Mouse (Mus musculus): Measurements from ENCODE around the gene Tfap2a.

Tfap2a gene

GRCm38 (mm10) chr13:40731179-40731841 is 6.9 kb downstream of the Tfap2a start:
- TF ChIP-seq CTCF (conservative IDR thresholded peaks at IDR 0.05; ENCODE audit: low read length) (no peak), POU5F1 (IDR thresholded peaks at IDR 0.05; ENCODE audit: borderline replicate concordance, low read length) (no peak), NANOG (IDR thresholded peaks at IDR 0.05; ENCODE audit: borderline replicate concordance, low read length) (no peak)
- H3K4me1 ChIP-seq (replicated peaks; ENCODE audit: low read depth, low read length), result peaks cover 65% of the 10 kb centered on the region
- peaks cover 10% of the 10 kb centered on the region for H3K9me3 ChIP-seq (ENCODE audit: low read length)
- peak overlapping the region; percentile 76 for H3K4me3 ChIP-seq (replicated peaks; ENCODE audit: low read length)
- peaks cover 92% of the 10 kb centered on the region for H3K27me3 ChIP-seq (ENCODE audit: insufficient read depth, low read length)
- no peaks in the 10 kb centered on the region for H3K36me3 ChIP-seq (ENCODE audit: insufficient read depth, low read length)

GRCm38 (mm10) chr13:40730651-40731178 is 7.5 kb downstream of the Tfap2a start:
- Histone ChIP-seq H3K27me3 (ENCODE audit: insufficient read depth, low read length) (peaks cover 90% of the 10 kb centered on the region), H3K9me3 (ENCODE audit: low read length) (peaks cover 10% of the 10 kb centered on the region), H3K4me3 (replicated peaks; ENCODE audit: low read length) (peak overlapping the region; percentile 76), H3K36me3 (ENCODE audit: insufficient read depth, low read length) (no peaks in the 10 kb centered on the region), H3K4me1 (replicated peaks; ENCODE audit: low read depth, low read length) (peaks cover 59% of the 10 kb centered on the region)
- TF ChIP-seq POU5F1 (IDR thresholded peaks at IDR 0.05; ENCODE audit: borderline replicate concordance, low read length) (no peak), NANOG (IDR thresholded peaks at IDR 0.05; ENCODE audit: borderline replicate concordance, low read length) (no peak), CTCF (conservative IDR thresholded peaks at IDR 0.05; ENCODE audit: low read length) (no peak)

- no peak for TF ChIP-seq CTCF (conservative IDR thresholded peaks at IDR 0.05; ENCODE audit: low read length)
- no peak for TF ChIP-seq POU5F1 (IDR thresholded peaks at IDR 0.05; ENCODE audit: borderline replicate concordance, low read length)
- TF ChIP-seq NANOG (IDR thresholded peaks at IDR 0.05; ENCODE audit: borderline replicate concordance, low read length), result no peak
- Histone ChIP-seq H3K4me3 (replicated peaks; ENCODE audit: low read length) (peak overlapping the region; percentile 57), H3K27me3 (ENCODE audit: insufficient read depth, low read length) (peaks cover 90% of the 10 kb centered on the region), H3K36me3 (ENCODE audit: insufficient read depth, low read length) (no peaks in the 10 kb centered on the region), H3K9me3 (ENCODE audit: low read length) (peaks cover 10% of the 10 kb centered on the region), H3K4me1 (replicated peaks; ENCODE audit: low read depth, low read length) (peaks cover 61% of the 10 kb centered on the region)
Observed at GRCm38 (mm10) chr13:40729592-40730431, 8.4 kb downstream of the Tfap2a start.

- no peak for TF ChIP-seq NANOG (IDR thresholded peaks at IDR 0.05; ENCODE audit: borderline replicate concordance, low read length)
- Histone ChIP-seq H3K9me3 (ENCODE audit: low read length) (peaks cover 10% of the 10 kb centered on the region), H3K36me3 (ENCODE audit: insufficient read depth, low read length) (no peaks in the 10 kb centered on the region), H3K4me1 (replicated peaks; ENCODE audit: low read depth, low read length) (peaks cover 55% of the 10 kb centered on the region), H3K27me3 (ENCODE audit: insufficient read depth, low read length) (peaks cover 87% of the 10 kb centered on the region), H3K4me3 (replicated peaks; ENCODE audit: low read length) (no peak overlapping the region)
Observed at GRCm38 (mm10) chr13:40729037-40729436, 9.1 kb downstream of the Tfap2a start.

GRCm38 (mm10) chr13:40728626-40728990 is 9.6 kb downstream of the Tfap2a start:
- Histone ChIP-seq H3K36me3 (ENCODE audit: insufficient read depth, low read length) (no peaks in the 10 kb centered on the region), H3K4me1 (replicated peaks; ENCODE audit: low read depth, low read length) (peaks cover 57% of the 10 kb centered on the region), H3K9me3 (ENCODE audit: low read length) (peaks cover 10% of the 10 kb centered on the region), H3K27me3 (ENCODE audit: insufficient read depth, low read length) (peaks cover 87% of the 10 kb centered on the region), H3K4me3 (replicated peaks; ENCODE audit: low read length) (peak overlapping the region; percentile 55)
- TF ChIP-seq NANOG (IDR thresholded peaks at IDR 0.05; ENCODE audit: borderline replicate concordance, low read length) (no peak), CTCF (conservative IDR thresholded peaks at IDR 0.05; ENCODE audit: low read length) (no peak), POU5F1 (IDR thresholded peaks at IDR 0.05; ENCODE audit: borderline replicate concordance, low read length) (no peak)

- peak overlapping the region; percentile 55 for H3K4me3 ChIP-seq (replicated peaks; ENCODE audit: low read length)
Observed at GRCm38 (mm10) chr13:40727731-40728625, 10.2 kb downstream of the Tfap2a start.

GRCm38 (mm10) chr13:40725924-40726323 is 12.3 kb downstream of the Tfap2a start:
- H3K9me3 ChIP-seq (ENCODE audit: low read length), result no peaks in the 10 kb centered on the region
- H3K36me3 ChIP-seq (ENCODE audit: insufficient read depth, low read length), result no peaks in the 10 kb centered on the region
- peaks cover 68% of the 10 kb centered on the region for H3K27me3 ChIP-seq (ENCODE audit: insufficient read depth, low read length)
- H3K4me3 ChIP-seq (replicated peaks; ENCODE audit: low read length), result no peak overlapping the region
- H3K4me1 ChIP-seq (replicated peaks; ENCODE audit: low read depth, low read length), result peaks cover 48% of the 10 kb centered on the region
- TF ChIP-seq CTCF (conservative IDR thresholded peaks at IDR 0.05; ENCODE audit: low read length) (no peak), POU5F1 (IDR thresholded peaks at IDR 0.05; ENCODE audit: borderline replicate concordance, low read length) (no peak), NANOG (IDR thresholded peaks at IDR 0.05; ENCODE audit: borderline replicate concordance, low read length) (no peak)

More at GRCm38 (mm10) chr13:40727731-40728625, 10.2 kb downstream of the Tfap2a start:
- TF ChIP-seq POU5F1 (IDR thresholded peaks at IDR 0.05; ENCODE audit: borderline replicate concordance, low read length) (no peak), NANOG (IDR thresholded peaks at IDR 0.05; ENCODE audit: borderline replicate concordance, low read length) (no peak), CTCF (conservative IDR thresholded peaks at IDR 0.05; ENCODE audit: low read length) (no peak)
- Histone ChIP-seq H3K27me3 (ENCODE audit: insufficient read depth, low read length) (peaks cover 87% of the 10 kb centered on the region), H3K4me1 (replicated peaks; ENCODE audit: low read depth, low read length) (peaks cover 57% of the 10 kb centered on the region), H3K9me3 (ENCODE audit: low read length) (peaks cover 3% of the 10 kb centered on the region), H3K36me3 (ENCODE audit: insufficient read depth, low read length) (no peaks in the 10 kb centered on the region)

GRCm38 (mm10) chr13:40723598-40723920 is 14.6 kb downstream of the Tfap2a start:
- TF ChIP-seq CTCF (conservative IDR thresholded peaks at IDR 0.05; ENCODE audit: low read length) (no peak), POU5F1 (IDR thresholded peaks at IDR 0.05; ENCODE audit: borderline replicate concordance, low read length) (no peak), NANOG (IDR thresholded peaks at IDR 0.05; ENCODE audit: borderline replicate concordance, low read length) (no peak)
- peaks cover 55% of the 10 kb centered on the region for H3K4me1 ChIP-seq (replicated peaks; ENCODE audit: low read depth, low read length)
- peaks cover 56% of the 10 kb centered on the region for H3K27me3 ChIP-seq (ENCODE audit: insufficient read depth, low read length)
- no peaks in the 10 kb centered on the region for H3K36me3 ChIP-seq (ENCODE audit: insufficient read depth, low read length)
- peak overlapping the region; percentile 82 for H3K4me3 ChIP-seq (replicated peaks; ENCODE audit: low read length)
- H3K9me3 ChIP-seq (ENCODE audit: low read length), result no peaks in the 10 kb centered on the region
